Mouse (Mus musculus) neural tube, embryonic 12.5 days (tissue): ENCODE results near the gene Prss12. TPM values are rescaled to one million over a fixed set of nuclear protein-coding genes. Genes with fewer than 3 reads are reported as not detected.

Source experiments
- ATAC-seq: fragments of 200-750 bp; cut with Nextera tagmentation; 2 replicates; pipeline ENCODE4 v1.8.0; 2017; ENCODE audit warnings: low read depth, mild to moderate bottlenecking, moderate TSS enrichment, moderate library complexity; ENCODE audit not compliant: low FRiP score
- H3K27ac ChIP-seq: fragments of 300-500 bp; sonication (generic); 2 replicates; pipeline ENCODE4 v1.5.1; 2016
- H3K27me3 ChIP-seq: fragments of 300-500 bp; sonication (generic); replicated peaks from 2 replicates; pipeline ENCODE4 v1.6.1; 2016; ENCODE audit warnings: mild to moderate bottlenecking
- H3K36me3 ChIP-seq: fragments of 300-500 bp; sonication (generic); 2 replicates; pipeline ENCODE4 v1.6.1; 2016; ENCODE audit warnings: mild to moderate bottlenecking
- H3K4me1 ChIP-seq: fragments of 300-500 bp; sonication (generic); 2 replicates; pipeline ENCODE4 v1.6.1; 2016
- H3K4me2 ChIP-seq: fragments of 300-500 bp; sonication (generic); replicated peaks from 2 replicates; pipeline ENCODE4 v1.6.1; 2016; ENCODE audit warnings: mild to moderate bottlenecking
- H3K4me3 ChIP-seq: fragments of 300-500 bp; sonication (generic); 2 replicates; pipeline ENCODE4 v1.5.1; 2016
- H3K9ac ChIP-seq: fragments of 300-500 bp; sonication (generic); 2 replicates; pipeline ENCODE4 v1.6.1; 2016; ENCODE audit warnings: mild to moderate bottlenecking
- H3K9me3 ChIP-seq: fragments of 300-500 bp; sonication (generic); 2 replicates; pipeline ENCODE4 v1.6.1; 2016; ENCODE audit warnings: mild to moderate bottlenecking
- WGBS: fragments of 180-500 bp; shearing (Covaris S2); methylation state at CpG from one replicate; pipeline ENCODE4 v1.1.7; 2016; 5-methylcytosine and 5-hydroxymethylcytosine counted together
- polyA plus RNA-seq: library from polyadenylated mRNA; unstranded; fragments of >200 nt; fragmentation: Nextera tagmentation; extraction: Ambion mirVana; gene quantifications from 2 replicates; pipeline ENCODE4 v1.2.1, GENCODE M21; 2016

Gene Prss12
- polyA plus RNA-seq, 1 experiment from 2014 or later = 13.0 TPM

DNA sequence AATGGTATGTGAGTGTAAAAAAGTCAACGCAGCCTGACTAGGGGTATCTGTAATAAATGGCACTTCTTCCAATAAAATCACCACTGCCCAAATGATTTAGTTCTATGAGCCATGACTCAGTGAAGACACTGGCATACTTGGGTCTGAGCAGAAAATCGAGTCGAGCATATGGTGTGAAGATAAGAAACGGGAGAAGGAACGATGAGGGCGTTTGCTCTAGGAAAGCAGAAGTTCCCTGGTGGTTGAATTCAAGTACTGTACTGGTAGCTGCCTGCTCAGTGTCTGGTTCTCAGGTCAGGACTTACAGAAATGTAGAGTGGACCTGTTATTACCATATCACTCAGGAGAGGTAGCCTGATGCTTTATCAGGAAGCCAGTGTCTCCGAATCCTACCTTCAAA lies 6.2 kb upstream of the Prss12 start:
- no peaks in the 10 kb centered on the region for H3K9me3 ChIP-seq
- no peak overlapping the region for H3K27ac ChIP-seq
- H3K27me3 ChIP-seq = peaks cover 1% of the 10 kb centered on the region; the same call in 1 of the 2 replicates
- WGBS = 89% methylated on average over 7 of the region's 7 CpGs
- H3K4me1 ChIP-seq = no peaks in the 10 kb centered on the region
- H3K36me3 ChIP-seq = no peaks in the 10 kb centered on the region
- no peak for ATAC-seq
- H3K4me3 ChIP-seq = no peak overlapping the region
- no peak overlapping the region for H3K4me2 ChIP-seq
- no peak overlapping the region for H3K9ac ChIP-seq

DNA sequence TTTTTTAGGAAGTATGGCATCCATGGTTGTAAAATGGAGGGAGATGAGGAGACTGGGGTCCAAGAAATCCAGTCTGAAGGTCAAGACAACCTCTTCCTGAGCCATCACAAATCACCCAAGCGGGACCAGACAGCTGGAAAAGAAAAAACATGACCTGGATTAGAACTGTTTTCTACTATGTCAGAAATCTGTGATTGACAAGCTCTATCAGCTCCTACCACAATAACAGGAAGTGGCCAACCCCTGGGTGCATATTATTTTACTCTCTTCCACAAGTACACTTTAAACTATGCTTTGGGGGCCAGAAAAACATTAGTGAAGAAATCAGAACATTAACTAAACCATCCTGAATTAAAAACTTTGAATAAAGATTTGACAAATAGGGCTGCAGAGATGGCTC lies 2.2 kb upstream of the Prss12 start:
- no peak for ATAC-seq
- Histone ChIP-seq H3K27me3 (peaks cover 9% of the 10 kb centered on the region; the same call in 1 of the 2 replicates), H3K9ac (no peak overlapping the region), H3K4me2 (no peak overlapping the region), H3K4me1 (peaks cover 16% of the 10 kb centered on the region), H3K9me3 (no peaks in the 10 kb centered on the region), H3K27ac (no peak overlapping the region), H3K36me3 (no peaks in the 10 kb centered on the region), H3K4me3 (no peak overlapping the region)
- WGBS = 77% methylated on average over 1 of the region's 1 CpGs

DNA sequence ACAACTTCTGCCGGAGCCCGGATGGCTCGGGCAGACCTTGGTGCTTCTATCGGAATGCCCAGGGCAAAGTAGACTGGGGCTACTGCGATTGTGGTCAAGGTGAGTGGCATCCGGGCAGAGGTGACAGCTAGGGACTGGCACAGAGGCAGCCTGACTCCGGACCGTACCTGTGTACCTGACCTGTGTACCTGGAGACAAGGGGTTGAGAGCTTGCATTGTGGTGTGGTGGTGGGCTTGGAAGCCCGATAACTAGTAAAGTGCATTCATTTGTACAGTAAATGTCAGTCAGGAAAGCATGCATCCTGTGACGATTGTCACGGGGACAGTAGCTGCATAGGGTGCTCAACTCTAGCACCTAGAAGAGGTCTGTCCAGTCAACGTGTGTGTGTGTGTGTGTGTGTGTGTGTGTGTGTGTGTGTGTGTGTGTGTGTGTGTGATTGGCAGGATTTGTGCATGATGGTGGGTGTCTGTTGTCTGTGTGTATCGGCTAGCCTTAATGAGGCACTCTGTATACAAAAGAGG lies 886 bp downstream of the Prss12 start:
- H3K36me3 ChIP-seq = no peaks in the 10 kb centered on the region
- no peaks in the 10 kb centered on the region for H3K9me3 ChIP-seq
- 6% methylated on average over 13 of the region's 13 CpGs for WGBS
- peaks cover 9% of the 10 kb centered on the region; the same call in 1 of the 2 replicates for H3K27me3 ChIP-seq
- peak; percentile 63 for ATAC-seq
- H3K4me1 ChIP-seq = peaks cover 16% of the 10 kb centered on the region
- H3K9ac ChIP-seq = peak overlapping the region; percentile 65
- H3K4me3 ChIP-seq = peak overlapping the region; percentile 73
- peak overlapping the region; percentile 100 for H3K4me2 ChIP-seq
- H3K27ac ChIP-seq = no peak overlapping the region

DNA sequence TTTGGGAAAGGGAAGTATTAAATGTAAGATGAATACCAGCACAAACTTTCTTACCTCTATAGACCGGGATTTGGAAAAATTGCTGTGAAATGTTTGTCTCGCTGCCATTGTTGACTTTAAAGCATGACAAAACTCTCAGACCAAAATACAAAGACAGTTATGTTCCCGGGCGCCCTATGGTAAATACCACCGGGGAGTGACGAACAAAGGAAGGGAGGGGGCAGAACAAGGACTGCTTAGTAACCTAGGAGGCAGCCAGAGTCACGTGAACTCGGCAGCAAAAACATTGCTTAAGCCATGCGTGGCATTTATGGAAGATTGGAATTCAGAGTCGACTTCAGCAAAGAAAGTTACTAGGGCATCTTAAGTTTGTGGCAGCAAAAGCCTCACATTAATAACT lies 1.4 kb downstream of the Prss12 start:
- Histone ChIP-seq H3K27ac (no peak overlapping the region), H3K9ac (no peak overlapping the region), H3K27me3 (peaks cover 9% of the 10 kb centered on the region; the same call in 1 of the 2 replicates), H3K4me1 (peaks cover 16% of the 10 kb centered on the region), H3K4me3 (peak overlapping the region; percentile 73), H3K4me2 (peak overlapping the region; percentile 100), H3K9me3 (no peaks in the 10 kb centered on the region), H3K36me3 (no peaks in the 10 kb centered on the region)
- ATAC-seq = peak; percentile 61; the same call in 1 of the 2 replicates
- 6% methylated on average over 10 of the region's 10 CpGs for WGBS

DNA sequence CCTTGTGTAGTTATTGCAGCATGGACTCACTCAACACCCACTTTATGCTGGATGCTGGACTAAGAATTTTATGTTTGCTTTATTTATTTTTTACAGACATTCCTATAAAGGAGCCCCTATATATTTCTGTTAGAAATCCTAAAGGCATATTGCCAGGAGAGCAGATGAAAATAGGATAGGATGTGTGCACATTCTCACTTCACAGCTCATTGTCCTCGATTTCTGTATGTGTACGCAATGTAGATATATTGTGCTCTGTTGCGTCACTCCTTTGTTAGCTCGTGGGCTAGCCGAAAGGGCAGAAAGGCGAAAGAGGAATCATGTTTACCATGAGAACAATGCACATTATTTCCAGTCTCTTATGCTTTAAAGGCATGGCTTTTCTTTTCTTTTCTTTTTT lies 3.4 kb downstream of the Prss12 start:
- 30% methylated on average over 6 of the region's 6 CpGs for WGBS
- H3K27ac ChIP-seq = no peak overlapping the region
- peaks cover 9% of the 10 kb centered on the region; the same call in 1 of the 2 replicates for H3K27me3 ChIP-seq
- H3K36me3 ChIP-seq = no peaks in the 10 kb centered on the region
- H3K9ac ChIP-seq = no peak overlapping the region
- no peak overlapping the region for H3K4me3 ChIP-seq
- H3K4me1 ChIP-seq = peaks cover 16% of the 10 kb centered on the region
- H3K9me3 ChIP-seq = no peaks in the 10 kb centered on the region
- no peak overlapping the region for H3K4me2 ChIP-seq
- ATAC-seq = no peak

DNA sequence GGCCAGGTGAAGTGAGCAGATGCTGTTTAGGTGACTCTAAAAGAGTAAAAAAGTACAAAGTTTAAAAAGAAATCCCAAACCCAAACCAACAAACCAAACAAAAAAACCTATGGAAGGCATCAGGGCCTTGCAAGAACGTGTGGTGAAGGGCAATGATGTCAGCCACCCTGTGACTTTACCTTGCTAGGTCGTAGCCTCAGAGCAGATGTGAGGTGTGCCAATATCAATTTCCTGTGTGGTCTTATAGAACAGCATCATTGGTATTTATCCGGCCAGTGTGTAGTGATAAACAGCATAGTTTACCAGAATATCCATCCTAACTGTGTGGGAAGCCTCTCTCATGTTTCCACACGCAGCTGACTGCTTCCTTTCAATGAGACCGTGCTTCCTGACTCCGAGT lies 6.2 kb downstream of the Prss12 start:
- Histone ChIP-seq H3K9ac (no peak overlapping the region), H3K4me1 (0 out of 2 replicates have a peak, but pooled peaks cover 3% of the 10 kb centered on the region), H3K9me3 (no peaks in the 10 kb centered on the region), H3K27ac (no peak overlapping the region), H3K27me3 (no peaks in the 10 kb centered on the region; the same call in 1 of the 2 replicates), H3K4me3 (no peak overlapping the region), H3K4me2 (no peak overlapping the region), H3K36me3 (no peaks in the 10 kb centered on the region)
- ATAC-seq = no peak
- 76% methylated on average over 6 of the region's 6 CpGs for WGBS

DNA sequence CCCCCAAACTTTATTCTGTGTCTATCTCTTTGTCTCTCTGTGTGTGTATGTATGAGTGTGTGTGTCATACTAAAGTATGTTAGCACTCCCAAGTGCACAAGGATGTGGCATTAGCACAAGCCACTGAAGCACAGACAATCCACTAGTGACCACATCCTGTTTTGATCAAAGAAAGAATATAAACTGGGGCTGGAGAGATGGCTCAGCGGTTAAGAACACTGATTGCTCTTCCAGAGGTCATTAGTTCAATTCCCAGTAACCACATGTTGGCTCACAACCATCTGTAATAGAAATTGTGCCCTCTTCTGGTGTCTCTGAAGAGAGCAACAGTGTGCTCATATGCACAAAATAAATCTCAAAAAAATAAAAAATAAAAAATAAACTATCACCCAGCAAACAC lies 12.8 kb downstream of the Prss12 start:
- Histone ChIP-seq H3K4me1 (no peaks in the 10 kb centered on the region), H3K27ac (no peak overlapping the region), H3K4me2 (no peak overlapping the region), H3K4me3 (no peak overlapping the region), H3K27me3 (no peaks in the 10 kb centered on the region), H3K9ac (no peak overlapping the region), H3K9me3 (no peaks in the 10 kb centered on the region), H3K36me3 (no peaks in the 10 kb centered on the region)
- 59% methylated on average over 1 of the region's 1 CpGs for WGBS
- no peak for ATAC-seq

DNA sequence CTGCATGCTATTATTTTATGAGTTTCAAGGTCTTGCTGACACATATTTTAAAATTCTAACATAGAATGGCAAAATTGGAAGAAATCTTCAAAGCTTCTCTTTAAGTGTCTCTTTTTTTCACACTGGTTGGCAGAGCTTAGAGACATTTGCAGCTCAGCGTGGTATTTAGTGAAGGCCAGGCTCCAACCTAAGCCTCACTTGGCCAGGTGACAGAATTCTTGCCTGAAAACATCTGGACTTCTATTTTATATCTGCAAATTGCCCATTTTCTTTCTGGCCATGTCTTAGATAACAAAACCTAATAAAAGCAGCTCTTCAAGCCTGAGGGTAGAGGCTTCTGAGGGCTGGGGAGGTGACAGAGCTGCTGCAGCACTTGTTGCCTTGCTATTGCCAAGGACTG lies 13.7 kb downstream of the Prss12 start:
- Histone ChIP-seq H3K27me3 (no peaks in the 10 kb centered on the region), H3K4me1 (no peaks in the 10 kb centered on the region), H3K9ac (no peak overlapping the region), H3K36me3 (no peaks in the 10 kb centered on the region), H3K4me3 (no peak overlapping the region), H3K4me2 (no peak overlapping the region), H3K27ac (no peak overlapping the region), H3K9me3 (no peaks in the 10 kb centered on the region)
- 79% methylated on average over 1 of the region's 1 CpGs for WGBS
- no peak for ATAC-seq

DNA sequence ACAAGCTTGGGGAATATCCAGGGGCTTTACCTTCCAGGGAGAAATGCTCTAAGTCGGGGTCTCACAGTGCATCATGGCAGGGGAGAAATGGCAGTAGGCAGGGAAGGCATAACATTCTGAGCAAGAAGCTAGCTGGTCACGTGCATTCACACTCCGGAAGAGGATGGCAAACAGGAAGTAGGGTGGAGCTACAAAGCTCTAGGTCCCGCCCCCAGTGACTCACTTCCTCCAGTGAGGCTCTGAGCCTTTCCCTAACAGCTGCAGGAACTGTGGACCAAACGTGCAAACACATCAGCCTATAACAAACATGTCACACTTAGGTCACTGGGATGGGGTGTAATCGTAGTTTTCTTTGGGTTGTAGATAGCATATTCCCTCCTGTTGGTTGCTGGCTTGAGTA lies 15.6 kb downstream of the Prss12 start:
- WGBS = 87% methylated on average over 6 of the region's 6 CpGs
- no peak for ATAC-seq
- H3K27ac ChIP-seq = no peak overlapping the region
- H3K27me3 ChIP-seq = no peaks in the 10 kb centered on the region
- H3K4me2 ChIP-seq = no peak overlapping the region
- no peak overlapping the region for H3K9ac ChIP-seq
- no peaks in the 10 kb centered on the region for H3K36me3 ChIP-seq
- no peaks in the 10 kb centered on the region for H3K9me3 ChIP-seq
- H3K4me1 ChIP-seq = no peaks in the 10 kb centered on the region
- no peak overlapping the region for H3K4me3 ChIP-seq

DNA sequence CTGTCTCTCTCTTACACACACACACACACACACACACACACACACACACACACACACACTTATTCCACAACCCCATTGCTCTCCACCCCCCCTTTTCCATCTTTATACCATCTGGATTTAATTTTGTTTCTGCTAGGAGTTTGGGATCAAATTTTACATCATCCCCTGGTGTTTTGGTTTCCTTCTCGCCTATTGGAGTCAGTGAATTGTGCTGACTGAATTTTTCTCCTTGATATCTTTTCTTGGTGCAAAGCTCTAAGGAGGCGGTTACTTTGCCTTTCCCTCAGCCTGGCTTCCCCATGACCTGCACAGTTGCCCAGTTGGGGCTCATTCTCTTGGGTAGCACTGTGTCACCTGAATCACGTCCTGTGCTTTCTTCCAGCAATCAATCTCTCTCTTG lies 30.1 kb downstream of the Prss12 start:
- no peak overlapping the region for H3K9ac ChIP-seq
- WGBS = 70% methylated on average over 3 of the region's 3 CpGs
- H3K9me3 ChIP-seq = no peaks in the 10 kb centered on the region
- no peak overlapping the region for H3K4me3 ChIP-seq
- no peaks in the 10 kb centered on the region for H3K36me3 ChIP-seq
- H3K4me2 ChIP-seq = no peak overlapping the region
- H3K27me3 ChIP-seq = no peaks in the 10 kb centered on the region
- no peaks in the 10 kb centered on the region for H3K4me1 ChIP-seq
- H3K27ac ChIP-seq = no peak overlapping the region
- ATAC-seq = no peak

DNA sequence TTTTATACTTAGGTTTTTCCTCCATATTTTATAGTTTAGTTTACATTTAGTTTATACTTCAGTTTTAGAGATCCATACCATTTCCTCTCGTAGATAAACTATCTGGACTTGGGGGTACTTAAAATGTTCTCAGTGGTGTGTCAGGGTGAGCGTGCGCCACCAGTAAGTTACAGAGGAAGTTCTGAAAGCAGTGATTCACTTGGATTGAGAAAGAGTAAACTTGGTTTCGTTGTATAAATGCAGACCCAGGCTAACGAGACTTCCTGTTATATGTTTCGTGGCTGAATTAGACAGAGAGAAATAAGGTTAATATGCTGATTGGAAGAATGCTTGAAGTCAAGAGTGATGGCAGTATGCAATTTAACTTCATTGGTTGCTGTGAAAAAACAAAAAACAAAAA lies 34.6 kb downstream of the Prss12 start:
- WGBS = 91% methylated on average over 6 of the region's 6 CpGs
- ATAC-seq = no peak
- H3K4me2 ChIP-seq = no peak overlapping the region

DNA sequence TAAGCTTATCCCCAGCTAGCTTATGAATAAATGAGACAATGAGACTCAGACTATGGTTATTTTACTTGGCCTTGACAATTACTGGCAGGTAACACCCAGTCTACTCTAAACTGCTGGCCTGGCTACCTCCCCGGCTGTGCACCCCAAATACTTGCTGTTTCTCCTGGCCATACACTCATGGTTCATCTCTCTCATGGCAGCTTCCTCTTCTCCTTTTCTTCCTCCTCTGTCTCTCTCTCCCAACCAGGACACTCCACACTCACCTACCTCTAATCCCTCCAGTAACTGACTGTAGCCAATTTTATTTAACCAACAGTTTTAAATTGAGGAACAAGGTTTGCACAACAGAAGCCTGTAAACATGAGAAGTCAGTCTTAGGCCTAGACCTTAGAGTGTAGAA lies 45.1 kb downstream of the Prss12 start:
- ATAC-seq = no peak
- WGBS = 84% methylated on average over 1 of the region's 1 CpGs

More for the DNA sequence above, 34.6 kb downstream of the Prss12 start:
- H3K36me3 ChIP-seq = no peaks in the 10 kb centered on the region
- H3K9ac ChIP-seq = no peak overlapping the region
- no peaks in the 10 kb centered on the region for H3K4me1 ChIP-seq
- H3K9me3 ChIP-seq = no peaks in the 10 kb centered on the region
- H3K27ac ChIP-seq = no peak overlapping the region
- no peaks in the 10 kb centered on the region for H3K27me3 ChIP-seq
- H3K4me3 ChIP-seq = no peak overlapping the region

DNA sequence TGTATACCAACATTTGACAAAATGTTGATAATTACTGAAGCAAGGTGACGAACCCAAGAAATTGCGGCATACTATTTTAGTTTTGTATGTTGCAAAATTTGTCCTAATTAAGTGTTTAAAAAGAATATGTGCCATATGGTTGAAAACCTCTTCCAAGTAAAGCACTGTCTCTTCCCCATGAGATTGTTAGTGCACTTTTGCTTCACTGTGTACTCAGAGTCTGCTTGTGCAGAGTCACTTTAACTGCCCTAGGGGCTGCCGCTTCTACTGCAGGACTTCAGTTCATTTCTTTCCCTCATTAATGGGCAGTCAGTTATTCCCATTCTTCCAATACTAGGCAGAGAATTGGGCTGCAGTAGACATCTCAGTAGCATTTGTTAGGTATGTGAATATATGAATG lies 46.5 kb downstream of the Prss12 start:
- WGBS = 94% methylated on average over 3 of the region's 3 CpGs

More for the DNA sequence above, 45.1 kb downstream of the Prss12 start:
- Histone ChIP-seq H3K4me3 (no peak overlapping the region), H3K27me3 (no peaks in the 10 kb centered on the region), H3K27ac (no peak overlapping the region), H3K9me3 (no peaks in the 10 kb centered on the region), H3K4me2 (no peak overlapping the region), H3K9ac (no peak overlapping the region), H3K36me3 (no peaks in the 10 kb centered on the region), H3K4me1 (no peaks in the 10 kb centered on the region)

More for the DNA sequence above, 46.5 kb downstream of the Prss12 start:
- H3K9me3 ChIP-seq = no peaks in the 10 kb centered on the region
- H3K4me2 ChIP-seq = no peak overlapping the region
- no peak for ATAC-seq
- no peak overlapping the region for H3K27ac ChIP-seq
- H3K4me3 ChIP-seq = no peak overlapping the region
- no peaks in the 10 kb centered on the region for H3K36me3 ChIP-seq
- H3K27me3 ChIP-seq = no peaks in the 10 kb centered on the region
- no peaks in the 10 kb centered on the region for H3K4me1 ChIP-seq
- no peak overlapping the region for H3K9ac ChIP-seq
